Mouse (Mus musculus) midbrain, embryonic 14.5 days (tissue): ENCODE results near the gene Glyctk. TPM values are rescaled to one million over a fixed set of nuclear protein-coding genes. Genes with fewer than 3 reads are reported as not detected.

Source experiments
- ATAC-seq: fragments of 200-750 bp; cut with Nextera tagmentation; 2 replicates; pipeline ENCODE4 v1.8.0; 2017; ENCODE audit warnings: moderate number of reproducible peaks, moderate library complexity; ENCODE audit not compliant: low FRiP score, low TSS enrichment
- DNase-seq: peaks from one replicate; pipeline ENCODE4 v3.0.0-alpha.2; 2015
- H3K27ac ChIP-seq: fragments of 300-500 bp; sonication (generic); replicated peaks from 2 replicates; pipeline ENCODE4 v1.5.1; 2014; ENCODE audit warnings: mild to moderate bottlenecking, low read depth, low read length, moderate library complexity
- H3K27me3 ChIP-seq: fragments of 300-500 bp; sonication (generic); 2 replicates; pipeline ENCODE4 v1.6.1; 2014; ENCODE audit warnings: low read length, control low read depth, mixed read lengths; ENCODE audit not compliant: control insufficient read depth, insufficient read depth
- H3K36me3 ChIP-seq: fragments of 300-500 bp; sonication (generic); 2 replicates; pipeline ENCODE4 v1.6.1; 2014; ENCODE audit warnings: low read length, control low read depth; ENCODE audit not compliant: control insufficient read depth, insufficient read depth
- H3K4me1 ChIP-seq: fragments of 300-500 bp; sonication (generic); 2 replicates; pipeline ENCODE4 v1.6.1; 2014; ENCODE audit warnings: mild to moderate bottlenecking, antibody characterized with exemption, low read length, control low read depth; ENCODE audit not compliant: control insufficient read depth, insufficient read depth
- H3K4me2 ChIP-seq: fragments of 300-500 bp; sonication (generic); 2 replicates; pipeline ENCODE4 v1.6.1; 2014; ENCODE audit warnings: mild to moderate bottlenecking, low read length, moderate library complexity
- H3K4me3 ChIP-seq: fragments of 300-500 bp; sonication (generic); replicated peaks from 2 replicates; pipeline ENCODE4 v1.5.1; 2014; ENCODE audit warnings: low read depth, low read length
- H3K9ac ChIP-seq: fragments of 300-500 bp; sonication (generic); replicated peaks from 2 replicates; pipeline ENCODE4 v1.6.1; 2014; ENCODE audit warnings: mild to moderate bottlenecking, low read length, moderate library complexity
- H3K9me3 ChIP-seq: fragments of 300-500 bp; sonication (generic); 2 replicates; pipeline ENCODE4 v1.6.1; 2016; ENCODE audit warnings: low read length, control low read depth, mixed read lengths; ENCODE audit not compliant: control insufficient read depth
- WGBS: fragments of 180-500 bp; shearing (Covaris S2); extraction: QIAGEN DNeasy Blood & Tissue Kit; methylation state at CpG from one replicate; pipeline ENCODE4 v1.1.7; 2014; 5-methylcytosine and 5-hydroxymethylcytosine counted together
- polyA plus RNA-seq: library from polyadenylated mRNA; unstranded; fragments of >200 nt; fragmentation: Nextera tagmentation; extraction: Ambion mirVana; gene quantifications from 2 replicates; pipeline ENCODE4 v1.2.1, GENCODE M21; 2014

Gene Glyctk
- polyA plus RNA-seq, 1 experiment from 2014 or later, result 6.8 TPM

GRCm38 (mm10) chr9:106126786-106127251 lies 31.1 kb downstream of the Glyctk start:
- no peaks in the 10 kb centered on the region for H3K27me3 ChIP-seq
- 0% methylated on average over 1 of the region's 2 CpGs for WGBS
- no peaks in the 10 kb centered on the region for H3K36me3 ChIP-seq
- H3K27ac ChIP-seq, result peak overlapping the region; percentile 92
- peak overlapping the region; percentile 20 for H3K4me2 ChIP-seq
- ATAC-seq (peak; percentile 96), DNase-seq (peak; percentile 96)
- no peak overlapping the region for H3K9ac ChIP-seq
- peaks cover 24% of the 10 kb centered on the region for H3K4me1 ChIP-seq
- no peak overlapping the region for H3K4me3 ChIP-seq
- no peaks in the 10 kb centered on the region for H3K9me3 ChIP-seq

- Histone ChIP-seq H3K9ac (no peak overlapping the region), H3K27ac (no peak overlapping the region), H3K4me1 (peaks cover 27% of the 10 kb centered on the region), H3K9me3 (no peaks in the 10 kb centered on the region), H3K27me3 (no peaks in the 10 kb centered on the region), H3K4me3 (no peak overlapping the region), H3K4me2 (no peak overlapping the region), H3K36me3 (no peaks in the 10 kb centered on the region)
- 54% methylated on average over 4 of the region's 4 CpGs for WGBS
- peak; percentile 83 for DNase-seq
- no peak for ATAC-seq
These were observed 34.3 kb downstream of the Glyctk start for GRCm38 (mm10) chr9:106123599-106123998.

GRCm38 (mm10) chr9:106119075-106119474 lies 38.9 kb downstream of the Glyctk start:
- no peak overlapping the region for H3K9ac ChIP-seq
- H3K4me3 ChIP-seq, result no peak overlapping the region
- WGBS, result 30% methylated on average over 9 of the region's 9 CpGs
- ATAC-seq, result no peak
- H3K4me1 ChIP-seq, result peaks cover 15% of the 10 kb centered on the region
- H3K4me2 ChIP-seq, result no peak overlapping the region
- peak; percentile 43 for DNase-seq
- no peak overlapping the region for H3K27ac ChIP-seq
- no peaks in the 10 kb centered on the region for H3K9me3 ChIP-seq
- no peaks in the 10 kb centered on the region for H3K36me3 ChIP-seq
- no peaks in the 10 kb centered on the region for H3K27me3 ChIP-seq

- DNase-seq (peak; percentile 84), ATAC-seq (peak; percentile 62; the same call in 1 of the 2 replicates)
- H3K4me3 ChIP-seq, result 0 out of 2 replicates have a peak overlapping the region, but pooled peaks have one; percentile 20
- 18% methylated on average over 13 of the region's 13 CpGs for WGBS
- H3K4me2 ChIP-seq, result peak overlapping the region; percentile 47
- H3K4me1 ChIP-seq, result peaks cover 18% of the 10 kb centered on the region
- peak overlapping the region; percentile 77 for H3K27ac ChIP-seq
- no peaks in the 10 kb centered on the region for H3K36me3 ChIP-seq
- H3K9me3 ChIP-seq, result no peaks in the 10 kb centered on the region
- H3K9ac ChIP-seq, result peak overlapping the region; percentile 38; the same call in 1 of the 2 replicates
- H3K27me3 ChIP-seq, result no peaks in the 10 kb centered on the region
These were observed 42.0 kb downstream of the Glyctk start for GRCm38 (mm10) chr9:106115801-106116424.

- H3K27ac ChIP-seq, result peak overlapping the region; percentile 47; the same call in 1 of the 2 replicates
- no peaks in the 10 kb centered on the region for H3K36me3 ChIP-seq
- no peak overlapping the region; the same call in 1 of the 2 replicates for H3K9ac ChIP-seq
- H3K27me3 ChIP-seq, result no peaks in the 10 kb centered on the region
- no peak overlapping the region for H3K4me2 ChIP-seq
- H3K4me1 ChIP-seq, result peaks cover 16% of the 10 kb centered on the region
- H3K4me3 ChIP-seq, result no peak overlapping the region
- no peak; the same call in 1 of the 2 replicates for ATAC-seq
- WGBS, result 30% methylated on average over 10 of the region's 10 CpGs
- H3K9me3 ChIP-seq, result no peaks in the 10 kb centered on the region
- DNase-seq, result peak; percentile 89
These were observed 45.0 kb downstream of the Glyctk start for GRCm38 (mm10) chr9:106112770-106113423.

GRCm38 (mm10) chr9:106106241-106106640 lies 51.7 kb downstream of the Glyctk start:
- Histone ChIP-seq H3K9ac (no peak overlapping the region), H3K4me3 (no peak overlapping the region), H3K9me3 (no peaks in the 10 kb centered on the region), H3K27ac (no peak overlapping the region), H3K4me1 (no peaks in the 10 kb centered on the region), H3K27me3 (no peaks in the 10 kb centered on the region), H3K4me2 (no peak overlapping the region), H3K36me3 (no peaks in the 10 kb centered on the region)
- DNase-seq (no peak), ATAC-seq (no peak)
- 78% methylated on average over 9 of the region's 9 CpGs for WGBS

- Histone ChIP-seq H3K9me3 (no peaks in the 10 kb centered on the region), H3K27ac (no peak overlapping the region), H3K4me3 (no peak overlapping the region), H3K27me3 (no peaks in the 10 kb centered on the region), H3K4me2 (no peak overlapping the region), H3K36me3 (no peaks in the 10 kb centered on the region), H3K9ac (no peak overlapping the region), H3K4me1 (peaks cover 4% of the 10 kb centered on the region; the same call in 1 of the 2 replicates)
- ATAC-seq (no peak), DNase-seq (no peak)
- WGBS, result 79% methylated on average over 7 of the region's 7 CpGs
These were observed 53.5 kb downstream of the Glyctk start for GRCm38 (mm10) chr9:106104401-106104800.
